Mouse (Mus musculus): ENCODE measurements at regions not wholly inside any gene's neighbourhood (a gene's known extent, or its start where the extent isn't known, plus 50 kb on each side); places are given as distances from the start of the nearest gene placed in this dataset.

DNA sequence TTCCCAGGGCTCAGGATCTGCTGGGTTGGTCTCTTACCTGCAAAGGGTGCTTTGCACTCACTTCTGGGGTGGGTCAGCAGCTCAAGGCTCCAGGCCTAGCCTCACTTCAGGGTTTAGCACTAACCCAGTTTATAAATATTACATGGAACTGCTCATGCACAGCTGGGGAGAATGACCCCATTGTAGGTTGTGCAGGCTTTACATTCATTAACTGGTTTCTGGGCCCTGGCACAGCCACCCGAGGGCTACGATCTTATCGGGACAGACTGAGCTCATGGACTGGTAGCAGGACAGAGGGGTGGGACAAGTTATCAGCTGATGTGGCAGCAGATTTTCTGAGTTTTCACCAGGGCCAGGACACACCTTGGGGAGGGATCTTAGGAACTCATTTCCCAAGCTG, 59.4 kb upstream of the Shh start:
- peak; percentile 32 for DNase-seq

DNA sequence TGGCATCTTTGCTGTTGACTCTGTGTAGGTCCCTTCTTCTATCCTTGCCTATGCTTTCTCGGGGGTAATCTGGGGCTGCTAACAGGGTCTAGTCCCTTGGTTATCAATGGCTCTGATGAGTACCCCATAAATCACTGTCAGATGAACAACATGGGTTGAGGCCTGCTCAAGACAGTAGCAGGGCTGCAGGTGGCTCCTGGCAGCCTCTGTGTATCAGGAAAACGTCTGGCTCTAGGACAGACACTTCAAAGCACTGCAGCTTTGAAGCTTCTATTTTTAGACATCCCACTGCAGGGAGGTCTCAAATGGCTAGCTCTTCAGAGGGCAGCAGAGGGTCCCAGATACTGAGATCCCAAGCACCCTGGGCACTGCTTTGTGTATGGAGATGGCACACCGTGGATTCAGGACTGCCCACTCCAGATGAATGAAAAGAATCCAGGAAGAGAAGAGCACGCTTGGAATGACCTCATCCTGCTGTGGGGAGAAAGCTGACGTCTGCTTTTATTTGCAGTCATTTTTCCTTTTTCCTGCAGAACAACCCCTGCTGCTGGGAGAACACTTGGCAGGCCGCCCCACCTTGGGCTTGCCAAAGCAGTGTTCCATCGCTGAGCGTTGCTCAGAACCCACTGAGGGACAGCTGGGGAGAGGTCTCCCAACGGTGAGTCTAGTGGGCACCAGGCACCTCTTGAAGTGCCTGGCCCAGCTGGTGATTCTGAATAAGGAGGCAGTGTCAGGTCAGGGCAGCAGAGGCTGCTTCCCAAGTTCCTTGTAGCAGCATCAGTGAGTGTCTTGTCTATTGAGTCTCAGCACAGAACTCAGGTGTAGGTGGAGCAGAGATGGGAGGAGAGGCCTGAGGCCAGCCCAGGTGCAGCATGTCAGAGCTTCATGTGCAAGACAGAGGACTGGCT, 54.0 kb upstream of the Shh start:
- DNase-seq = peak; percentile 19

DNA sequence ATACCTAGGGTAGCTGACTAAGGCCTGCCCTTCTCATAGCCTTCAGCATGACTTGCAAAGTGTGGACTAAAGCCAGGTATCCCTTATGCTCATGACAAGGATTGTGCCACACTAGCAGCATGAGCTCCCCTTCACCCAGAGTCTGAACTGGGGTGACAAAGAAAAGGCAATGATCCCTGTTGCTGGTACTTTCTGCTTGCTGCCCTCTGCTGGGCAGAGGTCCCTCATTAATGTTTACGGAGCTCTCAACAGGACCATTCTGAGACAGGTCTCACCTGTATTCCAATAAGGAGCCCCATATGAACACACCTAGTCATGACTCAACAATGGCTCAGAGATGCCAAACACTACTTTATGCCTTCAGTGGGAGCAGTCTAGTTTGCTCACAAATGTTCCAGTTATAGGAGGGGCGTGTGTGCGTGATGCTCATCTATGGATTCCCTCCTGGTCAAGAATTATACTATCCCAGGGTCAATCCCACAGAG, 52.0 kb upstream of the Shh start:
- no peak for DNase-seq
